ENCODE assay signal across 8 mouse cellular contexts in the genomic region with DNA sequence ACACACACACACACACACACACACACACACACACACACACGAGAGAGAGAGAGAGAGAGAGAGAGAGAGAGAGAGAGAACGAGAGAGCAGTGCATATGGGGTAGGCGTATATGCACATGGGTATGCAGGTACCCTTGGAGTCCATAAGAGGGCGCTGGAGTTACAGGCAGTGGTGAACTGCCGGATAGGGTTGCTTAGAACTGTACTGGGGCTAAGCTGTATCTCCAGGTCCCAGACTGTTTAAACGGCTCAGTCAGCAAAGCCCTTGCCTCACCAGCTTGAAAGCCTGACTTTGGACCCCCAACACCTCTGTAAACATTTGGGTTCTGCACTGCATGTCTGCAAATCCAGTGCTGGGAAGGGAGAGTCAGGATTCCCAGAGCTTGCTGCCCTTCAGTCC.
A peak's percentile ranks its signal among the peaks of the same experiment; 100 is the strongest.
DNase-seq lines count a peak whose midpoint lies in the region; ATAC-seq and TF ChIP-seq lines count a peak whose summit lies in the region.

No protein-coding gene starts in this region.

- H3K27me3 ChIP-seq in heart, embryonic 16.5 days (ENCODE audit: control insufficient read depth, insufficient read depth, low read length) = no peaks in the 10 kb centered on the region
- no peaks in the 10 kb centered on the region for H3K27me3 ChIP-seq in testis, adult 2 months (ENCODE audit: control insufficient read depth, insufficient read depth, low read length)
- H3K27me3 ChIP-seq in intestine, embryonic 14.5 days (replicated peaks; ENCODE audit: control insufficient read depth, insufficient read depth, low read length) = no peaks in the 10 kb centered on the region

- H3K9ac ChIP-seq in heart, embryonic 16.5 days (ENCODE audit: low read length) = no peak overlapping the region
- H3K9ac ChIP-seq in intestine, embryonic 14.5 days (ENCODE audit: low read length) = 0 out of 2 replicates have a peak overlapping the region, but pooled peaks have one; percentile 52

- H3K27ac ChIP-seq in heart, embryonic 16.5 days (ENCODE audit: low read length) = no peak overlapping the region
- H3K27ac ChIP-seq in testis, adult 2 months (ENCODE audit: control insufficient read depth, insufficient read depth, low read depth, low read length) = no peak overlapping the region
- H3K27ac ChIP-seq in intestine, embryonic 14.5 days (ENCODE audit: low read depth) = 0 out of 2 replicates have a peak overlapping the region, but pooled peaks have one; percentile 90

- H3K36me3 ChIP-seq in heart, embryonic 16.5 days (ENCODE audit: control insufficient read depth, insufficient read depth) = no peaks in the 10 kb centered on the region
- H3K36me3 ChIP-seq in testis, adult 2 months (ENCODE audit: control insufficient read depth, insufficient read depth, low read length) = no peaks in the 10 kb centered on the region
- H3K36me3 ChIP-seq in intestine, embryonic 14.5 days (ENCODE audit: control insufficient read depth, insufficient read depth, low read length) = no peaks in the 10 kb centered on the region

- H3K4me2 ChIP-seq in heart, embryonic 16.5 days (ENCODE audit: low read depth, low read length) = peak overlapping the region; percentile 60
- peak overlapping the region; percentile 41 for H3K4me2 ChIP-seq in intestine, embryonic 14.5 days (ENCODE audit: low read length)

- H3K4me1 ChIP-seq in heart, embryonic 16.5 days (ENCODE audit: control insufficient read depth, insufficient read depth, low read length) = peaks cover 38% of the 10 kb centered on the region
- no peaks in the 10 kb centered on the region for H3K4me1 ChIP-seq in testis, adult 2 months (ENCODE audit: control insufficient read depth, insufficient read depth, low read length)
- peaks cover 9% of the 10 kb centered on the region; the same call in 1 of the 2 replicates for H3K4me1 ChIP-seq in intestine, embryonic 14.5 days (replicated peaks; ENCODE audit: control insufficient read depth, insufficient read depth, low read length)

- no peaks in the 10 kb centered on the region for H3K9me3 ChIP-seq in heart, embryonic 16.5 days (replicated peaks; ENCODE audit: control insufficient read depth, low read length)
- no peaks in the 10 kb centered on the region for H3K9me3 ChIP-seq in intestine, embryonic 14.5 days (ENCODE audit: control insufficient read depth, low read length)

- TF ChIP-seq CTCF in testis, adult 2 months (IDR thresholded peaks at IDR 0.05; ENCODE audit: control insufficient read depth, insufficient read depth, insufficient replicate concordance, low read depth, low read length) = peak; percentile 36; the same call in 1 of the 2 replicates

- no peak for DNase-seq in heart, postnatal 25 days (ENCODE audit: low spot score)
- DNase-seq in testis, postnatal 10 days (ENCODE audit: low spot score) = no peak
- DNase-seq in intestine, embryonic 14.5 days (ENCODE audit: low spot score) = no peak
- DNase-seq in right cerebral cortex, adult 2 months (ENCODE audit: low spot score in 2 of 2) = no peak
- no peak for DNase-seq in cerebellum, adult 18-20 months
- no peak for DNase-seq in right cerebral cortex, postnatal 10 days (ENCODE audit: low spot score in 2 of 2)

- TF ChIP-seq POLR2A in testis, adult 2 months (IDR thresholded peaks at IDR 0.05; ENCODE audit: control insufficient read depth, low read depth, low read length) = no peak

- intact Hi-C loops in heart, postnatal 25 days (cut with DNase I) = loop anchor here (2.0 to 5.0 kb wide), 3 partner anchors 79 to 209 kb away; a partner anchor contains a TSS

- peak overlapping the region; percentile 53 for H3K4me3 ChIP-seq in heart, embryonic 16.5 days (ENCODE audit: low read length)
- no peak overlapping the region for H3K4me3 ChIP-seq in testis, adult 2 months (ENCODE audit: control insufficient read depth, low read depth, low read length)
- H3K4me3 ChIP-seq in intestine, embryonic 14.5 days (ENCODE audit: low read depth, low read length) = peak overlapping the region; percentile 35; the same call in 1 of the 2 replicates

- ATAC-seq in heart, embryonic 16.5 days (replicated peaks; ENCODE audit: extremely low read depth, insufficient read depth, low FRiP score) = no peak
- ATAC-seq in intestine, embryonic 14.5 days (replicated peaks; ENCODE audit: low FRiP score, low TSS enrichment, low read depth) = no peak

- WGBS in heart, embryonic 16.5 days = 90% methylated on average over 5 of the region's 6 CpGs
- WGBS in intestine, embryonic 14.5 days = 80% methylated on average over 5 of the region's 6 CpGs
